ENCODE assay signal across 16 mouse cellular contexts in genomic region chr5:134427664-134428063, GRCm38 (mm10). TPM values are rescaled to one million over a fixed set of nuclear protein-coding genes. Genes with fewer than 3 reads are reported as not detected.
DNase-seq lines count a peak whose midpoint lies in the region; ATAC-seq lines count a peak whose summit lies in the region.
"Had no signal": no experiment of that assay in that cellular context is flagged by ENCODE, and none has a peak within 500 bp of the region (broad histone marks: within the 10 kb centered on the region; RNA-seq: fewer than 3 reads in every experiment).

No protein-coding gene starts in this region.

- no peak overlapping the region for H3K4me2 ChIP-seq in midbrain, embryonic 14.5 days (ENCODE audit: low read length)
- no peak overlapping the region for H3K4me2 ChIP-seq in midbrain, embryonic 13.5 days (replicated peaks)
- H3K4me2 ChIP-seq: lung, embryonic 14.5 days; neural tube, embryonic 12.5 days had no signal

- H3K4me3 ChIP-seq in midbrain, embryonic 14.5 days (replicated peaks; ENCODE audit: low read depth, low read length) = no peak overlapping the region
- H3K4me3 ChIP-seq in midbrain, embryonic 13.5 days (replicated peaks) = no peak overlapping the region
- H3K4me3 ChIP-seq: heart, adult 2 months; neural tube, embryonic 12.5 days had no signal

- H3K9ac ChIP-seq in midbrain, embryonic 14.5 days (replicated peaks; ENCODE audit: low read length) = no peak overlapping the region
- no peak overlapping the region for H3K9ac ChIP-seq in midbrain, embryonic 13.5 days (replicated peaks)
- H3K9ac ChIP-seq: lung, embryonic 14.5 days; neural tube, embryonic 12.5 days had no signal

- H3K27me3 ChIP-seq in midbrain, embryonic 14.5 days (ENCODE audit: control insufficient read depth, insufficient read depth, low read length) = no peaks in the 10 kb centered on the region
- H3K27me3 ChIP-seq in midbrain, embryonic 13.5 days = no peaks in the 10 kb centered on the region
- H3K27me3 ChIP-seq: neural tube, embryonic 12.5 days had no signal

- 0 out of 2 replicates have a peak, but pooled peaks cover 4% of the 10 kb centered on the region for H3K36me3 ChIP-seq in midbrain, embryonic 14.5 days (ENCODE audit: control insufficient read depth, insufficient read depth, low read length)
- H3K36me3 ChIP-seq in midbrain, embryonic 13.5 days = peaks cover 7% of the 10 kb centered on the region; the same call in 1 of the 2 replicates

- 88% methylated on average over 9 of the region's 9 CpGs for WGBS in midbrain, embryonic 14.5 days
- WGBS in midbrain, embryonic 13.5 days = 87% methylated on average over 9 of the region's 9 CpGs

- ATAC-seq in midbrain, embryonic 14.5 days (ENCODE audit: low FRiP score, low TSS enrichment) = no peak
- ATAC-seq in midbrain, embryonic 13.5 days = no peak
- ATAC-seq: midbrain, embryonic 16.5 days had no signal

- no peaks in the 10 kb centered on the region for H3K9me3 ChIP-seq in midbrain, embryonic 14.5 days (ENCODE audit: control insufficient read depth, low read length)
- no peaks in the 10 kb centered on the region for H3K9me3 ChIP-seq in midbrain, embryonic 13.5 days
- H3K9me3 ChIP-seq: neural tube, embryonic 12.5 days had no signal

- no peak for DNase-seq in midbrain, embryonic 14.5 days
- DNase-seq in frontal cortex, postnatal 36 days (ENCODE audit: low spot score in 2 of 2) = peak; percentile 81 to 89
- peak; percentile 65 to 85 for DNase-seq in left cerebral cortex, adult 8-10 months (ENCODE audit: low spot score in 2 of 2)
- peak; percentile 80 to 84 for DNase-seq in right cerebral cortex, postnatal 36 days (ENCODE audit: low spot score in 2 of 2)
- no peak for DNase-seq in adrenal gland, postnatal 10 days
- no peak for DNase-seq in cerebellum, adult 11 months
- no peak for DNase-seq in thymus, postnatal 36 days
- DNase-seq: cerebellum, adult 9-10 months; embryo, embryonic 11 days; heart, adult 2 months; kidney, postnatal 25 days; lung, embryonic 14.5 days; thymus, adult 18-20 months had no signal

- 0 out of 2 replicates have a peak overlapping the region, but pooled peaks have one; percentile 5 for H3K27ac ChIP-seq in midbrain, embryonic 14.5 days (replicated peaks; ENCODE audit: low read depth, low read length)
- H3K27ac ChIP-seq in midbrain, embryonic 13.5 days = no peak overlapping the region
- H3K27ac ChIP-seq: heart, adult 2 months; neural tube, embryonic 12.5 days had no signal

- H3K4me1 ChIP-seq in midbrain, embryonic 14.5 days (ENCODE audit: control insufficient read depth, insufficient read depth, low read length) = no peaks in the 10 kb centered on the region
- 0 out of 2 replicates have a peak, but pooled peaks cover 8% of the 10 kb centered on the region for H3K4me1 ChIP-seq in midbrain, embryonic 13.5 days (replicated peaks)
- H3K4me1 ChIP-seq: neural tube, embryonic 12.5 days had no signal

RNA-seq across cellular contexts. Expression of gene Gtf2ird1, which starts 28.9 kb away (rescaled TPM):
- 75.1 and 75.5 TPM in 2 replicates for polyA plus RNA-seq in midbrain, embryonic 14.5 days (2014; fragmentation: Nextera tagmentation; extraction: Ambion mirVana)
- polyA plus RNA-seq in midbrain, embryonic 13.5 days (2015; fragmentation: Nextera tagmentation; extraction: Ambion mirVana) = 89.6 and 96.6 TPM in 2 replicates
- total RNA-seq in left cerebral cortex, adult 8-10 months (2022) = 10 to 100 TPM; 48.9 to 66.4 (median 52.1) TPM
- total RNA-seq in adrenal gland, postnatal 10 days (2021) = 100 to 1,000 TPM in 1 of 2 experiments, 10 to 100 TPM in 1; 69.8 to 112 TPM

Comparison
In these comparisons a context has a peak if more than half of its experiments do, and no peak if none do; other contexts are left out.
1. DNase-seq: peak in frontal cortex, postnatal 36 days (2 of 2), left cerebral cortex, adult 8-10 months (2 of 2) and right cerebral cortex, postnatal 36 days (2 of 2); none in midbrain, embryonic 14.5 days (single experiment), adrenal gland, postnatal 10 days (single experiment), cerebellum, adult 11 months (single experiment) and thymus, postnatal 36 days (0 of 2).